Mouse (Mus musculus) intestine, embryonic 16.5 days (tissue): ENCODE results near the gene Akap2. TPM values are rescaled to one million over a fixed set of nuclear protein-coding genes. Genes with fewer than 3 reads are reported as not detected.

Experiments
- ATAC-seq: fragments of 200-750 bp; cut with Nextera tagmentation; 2 replicates; pipeline ENCODE4 v1.8.0; 2017; ENCODE audit warnings: moderate TSS enrichment, moderate library complexity
- H3K27ac ChIP-seq: fragments of 300-500 bp; sonication (generic); 2 replicates; pipeline ENCODE4 v1.5.1; 2014; ENCODE audit warnings: mild to moderate bottlenecking, low read length
- H3K27me3 ChIP-seq: fragments of 300-500 bp; sonication (generic); replicated peaks from 2 replicates; pipeline ENCODE4 v1.6.1; 2014; ENCODE audit warnings: low read length, control low read depth, mixed read lengths; ENCODE audit not compliant: control insufficient read depth, insufficient read depth
- H3K36me3 ChIP-seq: fragments of 300-500 bp; sonication (generic); 2 replicates; pipeline ENCODE4 v1.6.1; 2014; ENCODE audit warnings: low read length, control low read depth; ENCODE audit not compliant: control insufficient read depth, insufficient read depth
- H3K4me1 ChIP-seq: fragments of 300-500 bp; sonication (generic); 2 replicates; pipeline ENCODE4 v1.6.1; 2014; ENCODE audit warnings: low read length, control low read depth, mixed read lengths; ENCODE audit not compliant: control insufficient read depth, insufficient read depth
- H3K4me2 ChIP-seq: fragments of 300-500 bp; sonication (generic); 2 replicates; pipeline ENCODE4 v1.6.1; 2014; ENCODE audit warnings: low read depth, low read length, control low read depth
- H3K4me3 ChIP-seq: fragments of 300-500 bp; sonication (generic); 2 replicates; pipeline ENCODE4 v1.5.1; 2014; ENCODE audit warnings: mild to moderate bottlenecking, low read length
- H3K9ac ChIP-seq: fragments of 300-500 bp; sonication (generic); 2 replicates; pipeline ENCODE4 v1.6.1; 2014; ENCODE audit warnings: low read depth, low read length
- H3K9me3 ChIP-seq: fragments of 300-500 bp; sonication (generic); 2 replicates; pipeline ENCODE4 v1.6.1; 2016; ENCODE audit warnings: low read length, control low read depth; ENCODE audit not compliant: control insufficient read depth
- WGBS: fragments of 180-500 bp; shearing (Covaris S2); extraction: QIAGEN DNeasy Blood & Tissue Kit; methylation state at CpG from one replicate; pipeline ENCODE4 v1.1.7; 2014; 5-methylcytosine and 5-hydroxymethylcytosine counted together
- polyA plus RNA-seq: library from polyadenylated mRNA; unstranded; fragments of >200 nt; fragmentation: Nextera tagmentation; extraction: Ambion mirVana; gene quantifications from 2 replicates; pipeline ENCODE4 v1.2.1, GENCODE M21; 2015

Gene Akap2
- polyA plus RNA-seq, 1 experiment from 2014 or later = 20.3 TPM

GRCm38 (mm10) chr4:57794547-57794946, 77.1 kb downstream of the Akap2 start:
- Histone ChIP-seq H3K4me2 (no peak overlapping the region), H3K4me1 (peaks cover 23% of the 10 kb centered on the region; the same call in 1 of the 2 replicates), H3K4me3 (no peak overlapping the region), H3K9ac (no peak overlapping the region), H3K9me3 (no peaks in the 10 kb centered on the region), H3K27me3 (no peaks in the 10 kb centered on the region), H3K36me3 (no peaks in the 10 kb centered on the region), H3K27ac (no peak overlapping the region)
- WGBS = 22% methylated on average over 3 of the region's 3 CpGs
- ATAC-seq = no peak

- no peak for ATAC-seq
- no peak overlapping the region for H3K27ac ChIP-seq
- WGBS = 58% methylated on average over 9 of the region's 9 CpGs
Measured at GRCm38 (mm10) chr4:57797548-57798285, 80.3 kb downstream of the Akap2 start.

GRCm38 (mm10) chr4:57798286-57799018, 81.0 kb downstream of the Akap2 start:
- peak; percentile 87 for ATAC-seq
- Histone ChIP-seq H3K27ac (0 out of 2 replicates have a peak overlapping the region, but pooled peaks have one; percentile 28), H3K9ac (no peak overlapping the region), H3K27me3 (no peaks in the 10 kb centered on the region), H3K4me1 (peaks cover 23% of the 10 kb centered on the region; the same call in 1 of the 2 replicates), H3K36me3 (no peaks in the 10 kb centered on the region), H3K4me2 (0 out of 2 replicates have a peak overlapping the region, but pooled peaks have one; percentile 10), H3K4me3 (no peak overlapping the region), H3K9me3 (no peaks in the 10 kb centered on the region)
- WGBS = 26% methylated on average over 10 of the region's 10 CpGs

More at GRCm38 (mm10) chr4:57797548-57798285, 80.3 kb downstream of the Akap2 start:
- H3K9me3 ChIP-seq = no peaks in the 10 kb centered on the region
- no peak overlapping the region for H3K4me3 ChIP-seq
- H3K4me2 ChIP-seq = 0 out of 2 replicates have a peak overlapping the region, but pooled peaks have one; percentile 10
- H3K27me3 ChIP-seq = no peaks in the 10 kb centered on the region
- no peaks in the 10 kb centered on the region for H3K36me3 ChIP-seq
- H3K4me1 ChIP-seq = peaks cover 23% of the 10 kb centered on the region; the same call in 1 of the 2 replicates
- no peak overlapping the region for H3K9ac ChIP-seq

DNA sequence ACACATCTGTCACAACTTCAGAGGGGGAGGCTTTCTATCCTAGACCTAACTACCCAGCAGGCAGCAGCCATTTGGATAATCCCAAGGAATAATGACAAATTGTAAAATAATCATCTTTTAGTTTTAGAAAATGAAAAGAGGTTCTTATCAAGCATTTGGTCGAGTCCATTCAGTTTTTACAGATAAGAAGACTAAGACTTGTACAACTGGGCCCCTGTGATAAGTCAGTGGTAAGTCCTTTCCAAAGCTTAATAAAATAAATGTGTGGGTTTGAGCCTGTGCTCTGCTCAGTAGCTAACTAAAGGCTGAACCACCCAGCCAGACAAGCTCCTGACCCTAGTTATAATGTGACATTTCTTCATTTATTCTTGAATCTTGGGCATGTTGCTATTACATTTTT, 81.8 kb downstream of the Akap2 start:
- Histone ChIP-seq H3K9me3 (no peaks in the 10 kb centered on the region), H3K27me3 (no peaks in the 10 kb centered on the region), H3K4me2 (no peak overlapping the region), H3K4me3 (no peak overlapping the region), H3K4me1 (peaks cover 17% of the 10 kb centered on the region; the same call in 1 of the 2 replicates), H3K9ac (no peak overlapping the region), H3K27ac (no peak overlapping the region), H3K36me3 (no peaks in the 10 kb centered on the region)
- 60% methylated on average over 1 of the region's 1 CpGs for WGBS
- no peak for ATAC-seq

GRCm38 (mm10) chr4:57801239-57801638, 83.8 kb downstream of the Akap2 start:
- 43% methylated on average over 7 of the region's 7 CpGs for WGBS
- no peaks in the 10 kb centered on the region for H3K27me3 ChIP-seq
- no peaks in the 10 kb centered on the region for H3K9me3 ChIP-seq
- H3K27ac ChIP-seq = no peak overlapping the region
- no peak for ATAC-seq
- no peaks in the 10 kb centered on the region for H3K36me3 ChIP-seq
- no peak overlapping the region for H3K9ac ChIP-seq
- no peak overlapping the region for H3K4me2 ChIP-seq
- peaks cover 13% of the 10 kb centered on the region; the same call in 1 of the 2 replicates for H3K4me1 ChIP-seq
- no peak overlapping the region for H3K4me3 ChIP-seq

- Histone ChIP-seq H3K9me3 (no peaks in the 10 kb centered on the region), H3K27ac (no peak overlapping the region), H3K36me3 (no peaks in the 10 kb centered on the region), H3K4me2 (no peak overlapping the region), H3K4me1 (peaks cover 13% of the 10 kb centered on the region; the same call in 1 of the 2 replicates), H3K27me3 (no peaks in the 10 kb centered on the region), H3K9ac (no peak overlapping the region), H3K4me3 (no peak overlapping the region)
- ATAC-seq = no peak
- WGBS = 90% methylated on average over 5 of the region's 5 CpGs
Measured at GRCm38 (mm10) chr4:57801986-57802385, 84.5 kb downstream of the Akap2 start.

- no peak for ATAC-seq
- Histone ChIP-seq H3K4me3 (no peak overlapping the region), H3K9me3 (no peaks in the 10 kb centered on the region), H3K27ac (no peak overlapping the region), H3K4me2 (no peak overlapping the region), H3K36me3 (no peaks in the 10 kb centered on the region), H3K27me3 (no peaks in the 10 kb centered on the region), H3K4me1 (peaks cover 12% of the 10 kb centered on the region; the same call in 1 of the 2 replicates), H3K9ac (no peak overlapping the region)
- 92% methylated on average over 3 of the region's 3 CpGs for WGBS
Measured at GRCm38 (mm10) chr4:57802411-57802810, 85.0 kb downstream of the Akap2 start.

GRCm38 (mm10) chr4:57804902-57805301, 87.4 kb downstream of the Akap2 start:
- H3K27me3 ChIP-seq = no peaks in the 10 kb centered on the region
- no peak for ATAC-seq
- H3K36me3 ChIP-seq = no peaks in the 10 kb centered on the region
- no peaks in the 10 kb centered on the region for H3K9me3 ChIP-seq
- no peak overlapping the region for H3K27ac ChIP-seq
- no peak overlapping the region for H3K4me2 ChIP-seq
- no peak overlapping the region for H3K4me3 ChIP-seq
- 76% methylated on average over 6 of the region's 6 CpGs for WGBS
- H3K9ac ChIP-seq = no peak overlapping the region
- peaks cover 3% of the 10 kb centered on the region; the same call in 1 of the 2 replicates for H3K4me1 ChIP-seq

- Histone ChIP-seq H3K4me1 (peaks cover 3% of the 10 kb centered on the region; the same call in 1 of the 2 replicates), H3K9ac (no peak overlapping the region), H3K4me3 (no peak overlapping the region), H3K27ac (no peak overlapping the region), H3K27me3 (no peaks in the 10 kb centered on the region), H3K9me3 (no peaks in the 10 kb centered on the region), H3K4me2 (no peak overlapping the region), H3K36me3 (no peaks in the 10 kb centered on the region)
- 68% methylated on average over 4 of the region's 4 CpGs for WGBS
- peak; percentile 56; the same call in 1 of the 2 replicates for ATAC-seq
Measured at GRCm38 (mm10) chr4:57809449-57809848, 92.0 kb downstream of the Akap2 start.
